Mouse (Mus musculus) limb, embryonic 13.5 days (tissue): ENCODE results near the gene Tbxa2r. TPM values are rescaled to one million over a fixed set of nuclear protein-coding genes. Genes with fewer than 3 reads are reported as not detected.
A peak's percentile ranks its signal among the peaks of the same experiment; 100 is the strongest.

ENCODE experiments used
- ATAC-seq: fragments of 200-750 bp; cut with Nextera tagmentation; 2 replicates; pipeline ENCODE4 v1.8.0; 2017; ENCODE audit warnings: low read depth, moderate number of reproducible peaks, moderate TSS enrichment; ENCODE audit not compliant: low FRiP score
- H3K27ac ChIP-seq: fragments of 300-500 bp; sonication (generic); 2 replicates; pipeline ENCODE4 v1.5.1; 2015; ENCODE audit warnings: inconsistent platforms, mild to moderate bottlenecking, moderate library complexity
- H3K27me3 ChIP-seq: fragments of 300-500 bp; sonication (generic); 2 replicates; pipeline ENCODE4 v1.6.1; 2015; ENCODE audit warnings: mild to moderate bottlenecking, inconsistent platforms
- H3K36me3 ChIP-seq: fragments of 300-500 bp; sonication (generic); 2 replicates; pipeline ENCODE4 v1.6.1; 2015; ENCODE audit warnings: inconsistent platforms, mild to moderate bottlenecking, moderate library complexity
- H3K4me1 ChIP-seq: fragments of 300-500 bp; sonication (generic); 2 replicates; pipeline ENCODE4 v1.6.1; 2015; ENCODE audit warnings: inconsistent platforms
- H3K4me2 ChIP-seq: fragments of 300-500 bp; sonication (generic); replicated peaks from 2 replicates; pipeline ENCODE4 v1.6.1; 2015; ENCODE audit warnings: inconsistent platforms, mild to moderate bottlenecking, moderate library complexity
- H3K4me3 ChIP-seq: fragments of 300-500 bp; sonication (generic); 2 replicates; pipeline ENCODE4 v1.5.1; 2015; ENCODE audit warnings: moderate library complexity, mild to moderate bottlenecking, inconsistent platforms
- H3K9ac ChIP-seq: fragments of 300-500 bp; sonication (generic); 2 replicates; pipeline ENCODE4 v1.6.1; 2015; ENCODE audit warnings: mild to moderate bottlenecking, inconsistent platforms
- H3K9me3 ChIP-seq: fragments of 300-500 bp; sonication (generic); 2 replicates; pipeline ENCODE4 v1.6.1; 2016; ENCODE audit warnings: inconsistent platforms
- WGBS: fragments of 180-500 bp; shearing (Covaris S2); methylation state at CpG from one replicate; pipeline ENCODE4 v1.1.7; 2015; 5-methylcytosine and 5-hydroxymethylcytosine counted together
- polyA plus RNA-seq: library from polyadenylated mRNA; unstranded; fragments of >200 nt; fragmentation: Nextera tagmentation; extraction: Ambion mirVana; gene quantifications from 2 replicates; pipeline ENCODE4 v1.2.1, GENCODE M21; 2015

Gene Tbxa2r
- polyA plus RNA-seq, 1 experiment from 2014 or later = 5.2 TPM

DNA sequence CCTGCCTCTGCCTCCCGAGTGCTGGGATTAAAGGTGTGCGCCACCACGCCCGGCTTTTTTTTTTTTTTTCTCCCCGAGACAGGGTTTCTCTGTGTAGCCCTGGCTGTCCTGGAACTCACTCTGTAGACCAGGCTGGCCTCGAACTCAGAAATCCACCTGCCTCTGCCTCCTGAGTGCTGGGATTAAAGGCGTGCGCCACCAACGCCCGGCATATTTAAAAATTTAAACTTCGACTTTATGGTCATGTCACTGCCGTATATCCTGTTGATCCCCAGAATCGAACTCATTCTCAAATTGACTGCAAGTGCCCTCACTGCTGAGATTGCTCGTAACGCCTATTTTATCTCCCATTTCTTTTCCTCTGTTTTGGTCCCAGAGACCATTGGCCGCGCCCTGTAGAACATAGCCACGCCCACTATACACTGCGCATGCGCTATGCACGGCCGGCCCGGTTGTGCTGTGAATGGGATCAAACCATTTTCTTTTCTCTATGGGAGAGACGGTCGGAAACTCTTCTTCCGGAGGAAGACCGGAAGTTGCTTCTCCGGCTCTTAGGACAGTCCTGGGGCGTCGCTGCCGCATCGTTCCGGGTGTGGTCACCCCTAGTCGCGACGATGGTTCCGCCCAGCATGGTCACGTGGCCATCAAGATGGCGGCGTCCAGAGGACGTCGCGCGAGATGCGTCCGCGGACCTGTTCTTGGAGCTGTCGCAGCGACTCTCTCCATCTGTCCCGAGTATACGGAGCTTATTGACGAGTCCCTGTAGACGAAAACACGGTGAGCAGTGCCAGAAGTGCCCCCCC is 55.5 kb downstream of the Tbxa2r start, which contains the start of the genes Dohh and Gm48551:
Gene Dohh, plus strand, starts transcription at position 627 of the 803 bp plus-strand sequence.
Gene Gm48551, plus strand, starts transcription at position 665 of the 803 bp plus-strand sequence.
- H3K4me2 ChIP-seq = peak within 1 kb of the TSS; percentile 88
- peak; percentile 93 for ATAC-seq
- H3K4me3 ChIP-seq = peak within 1 kb of the TSS; percentile 80
- no peaks in the 10 kb centered on the region for H3K27me3 ChIP-seq
- peaks cover 33% of the 10 kb centered on the region for H3K36me3 ChIP-seq
- H3K27ac ChIP-seq = peak within 1 kb of the TSS; percentile 63
- H3K9me3 ChIP-seq = no peaks in the 10 kb centered on the region
- peak within 1 kb of the TSS; percentile 84 for H3K9ac ChIP-seq
- peaks cover 19% of the 10 kb centered on the region for H3K4me1 ChIP-seq
- WGBS = 7% methylated on average over 54 of the region's 54 CpGs

DNA sequence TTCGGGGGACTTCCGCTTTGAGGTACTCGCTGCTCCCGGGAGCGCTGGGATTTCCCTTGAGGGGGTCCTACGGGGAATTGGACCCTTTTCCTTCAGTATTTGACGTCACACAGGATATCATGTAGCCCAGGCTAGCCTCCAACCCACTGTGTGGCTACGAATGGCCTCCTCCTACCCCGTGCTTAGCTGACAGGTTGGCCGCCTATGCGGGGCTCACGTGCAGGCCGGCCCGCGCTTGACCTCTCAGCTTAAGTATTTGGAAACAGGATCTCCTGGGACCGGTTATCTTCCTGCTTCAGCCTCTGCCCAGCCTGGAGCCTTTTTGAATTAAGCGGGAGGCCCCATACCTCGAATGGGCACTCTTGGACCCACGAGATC is 56.1 kb downstream of the Tbxa2r start:
- no peaks in the 10 kb centered on the region for H3K9me3 ChIP-seq
- H3K27ac ChIP-seq = peak overlapping the region; percentile 63
- H3K27me3 ChIP-seq = no peaks in the 10 kb centered on the region
- H3K4me3 ChIP-seq = peak overlapping the region; percentile 80
- 1% methylated on average over 19 of the region's 19 CpGs for WGBS
- H3K4me2 ChIP-seq = peak overlapping the region; percentile 88
- peaks cover 37% of the 10 kb centered on the region for H3K36me3 ChIP-seq
- H3K9ac ChIP-seq = peak overlapping the region; percentile 84
- H3K4me1 ChIP-seq = peaks cover 13% of the 10 kb centered on the region
- ATAC-seq = peak; percentile 21; the same call in 1 of the 2 replicates

Other genes starting within 250 kb of the Tbxa2r start
- gene Creb3l3, start 229.9 kb upstream of the Tbxa2r start, polyA plus RNA-seq = 0.18 and 0.60 TPM in 2 replicates
- 192 and 197 TPM in 2 replicates for gene Map2k2, start 222.8 kb upstream of the Tbxa2r start, polyA plus RNA-seq
- gene Zbtb7a, start 193.5 kb upstream of the Tbxa2r start, polyA plus RNA-seq = 22.5 and 22.6 TPM in 2 replicates
- 62.2 and 62.3 TPM in 2 replicates for gene Pias4, start 160.8 kb upstream of the Tbxa2r start, polyA plus RNA-seq
- gene Eef2, start 152.1 kb upstream of the Tbxa2r start, polyA plus RNA-seq = 577 and 592 TPM in 2 replicates
- gene Dapk3, start 145.7 kb upstream of the Tbxa2r start, polyA plus RNA-seq = 53.4 and 53.7 TPM in 2 replicates
- gene 4930442H23Rik, start 144.9 kb upstream of the Tbxa2r start, polyA plus RNA-seq = not detected in 2 replicates
- 0.18 and 0.26 TPM in 2 replicates for gene Nmrk2, start 126.7 kb upstream of the Tbxa2r start, polyA plus RNA-seq
- 0.20 and 0.43 TPM in 2 replicates for gene Atcay, start 97.9 kb upstream of the Tbxa2r start, polyA plus RNA-seq
- 11.5 and 11.6 TPM in 2 replicates for gene Zfr2, start 95.6 kb upstream of the Tbxa2r start, polyA plus RNA-seq
- 4.7 and 5.4 TPM in 2 replicates for gene Matk, start 75.8 kb upstream of the Tbxa2r start, polyA plus RNA-seq
- gene Mrpl54, start 61.8 kb upstream of the Tbxa2r start, polyA plus RNA-seq = 206 and 213 TPM in 2 replicates
- 63.3 and 63.5 TPM in 2 replicates for gene Apba3, start 61.8 kb upstream of the Tbxa2r start, polyA plus RNA-seq
- gene Tjp3, start 37.1 kb upstream of the Tbxa2r start, polyA plus RNA-seq = 2.6 and 2.9 TPM in 2 replicates
- 51.5 and 58.5 TPM in 2 replicates for gene Pip5k1c, start 35.8 kb upstream of the Tbxa2r start, polyA plus RNA-seq
- gene Cactin, start 7.6 kb upstream of the Tbxa2r start, polyA plus RNA-seq = 41.8 and 42.3 TPM in 2 replicates
- gene Gipc3, start 14.5 kb downstream of the Tbxa2r start, polyA plus RNA-seq = 0.06 TPM in 1 of 2 replicates, not detected in the other
- gene Hmg20b, start 21.7 kb downstream of the Tbxa2r start, polyA plus RNA-seq = 106 and 109 TPM in 2 replicates
- 12.2 and 13.6 TPM in 2 replicates for gene Mfsd12, start 28.8 kb downstream of the Tbxa2r start, polyA plus RNA-seq
- gene 4930404N11Rik, start 37.1 kb downstream of the Tbxa2r start, polyA plus RNA-seq = 0.97 and 1.0 TPM in 2 replicates
- 111 and 112 TPM in 2 replicates for gene Fzr1, start 49.8 kb downstream of the Tbxa2r start, polyA plus RNA-seq
- 72.7 and 79.4 TPM in 2 replicates for gene Dohh, start 55.7 kb downstream of the Tbxa2r start, polyA plus RNA-seq
- 3.3 and 4.0 TPM in 2 replicates for gene Gm48551, start 55.7 kb downstream of the Tbxa2r start, polyA plus RNA-seq
- 1.7 and 1.9 TPM in 2 replicates for gene Gm48552, start 60.3 kb downstream of the Tbxa2r start, polyA plus RNA-seq
- 4.2 and 4.7 TPM in 2 replicates for gene Smim24, start 64.3 kb downstream of the Tbxa2r start, polyA plus RNA-seq
- gene Nfic, start 126.9 kb downstream of the Tbxa2r start, polyA plus RNA-seq = 77.2 and 82.8 TPM in 2 replicates
- gene Celf5, start 154.0 kb downstream of the Tbxa2r start, polyA plus RNA-seq = 1.6 TPM in 2 replicates
- gene Ncln, start 167.7 kb downstream of the Tbxa2r start, polyA plus RNA-seq = 98.0 and 102 TPM in 2 replicates
- 0.28 and 0.53 TPM in 2 replicates for gene S1pr4, start 171.4 kb downstream of the Tbxa2r start, polyA plus RNA-seq
- gene Gna15, start 195.5 kb downstream of the Tbxa2r start, polyA plus RNA-seq = 1.6 and 1.9 TPM in 2 replicates
- gene Gna11, start 216.5 kb downstream of the Tbxa2r start, polyA plus RNA-seq = 89.8 and 89.9 TPM in 2 replicates
- 477 and 492 TPM in 2 replicates for gene Aes, start 230.8 kb downstream of the Tbxa2r start, polyA plus RNA-seq
- gene Tle2, start 245.8 kb downstream of the Tbxa2r start, polyA plus RNA-seq = 68.8 and 69.8 TPM in 2 replicates